Mouse (Mus musculus): ENCODE results near the gene Farp1.
"Not testable (repeated sequence)": the region's sequence is repeated elsewhere in the genome, so short reads cannot be mapped to it uniquely, and the experiment has no call there.

Gene Farp1

DNA sequence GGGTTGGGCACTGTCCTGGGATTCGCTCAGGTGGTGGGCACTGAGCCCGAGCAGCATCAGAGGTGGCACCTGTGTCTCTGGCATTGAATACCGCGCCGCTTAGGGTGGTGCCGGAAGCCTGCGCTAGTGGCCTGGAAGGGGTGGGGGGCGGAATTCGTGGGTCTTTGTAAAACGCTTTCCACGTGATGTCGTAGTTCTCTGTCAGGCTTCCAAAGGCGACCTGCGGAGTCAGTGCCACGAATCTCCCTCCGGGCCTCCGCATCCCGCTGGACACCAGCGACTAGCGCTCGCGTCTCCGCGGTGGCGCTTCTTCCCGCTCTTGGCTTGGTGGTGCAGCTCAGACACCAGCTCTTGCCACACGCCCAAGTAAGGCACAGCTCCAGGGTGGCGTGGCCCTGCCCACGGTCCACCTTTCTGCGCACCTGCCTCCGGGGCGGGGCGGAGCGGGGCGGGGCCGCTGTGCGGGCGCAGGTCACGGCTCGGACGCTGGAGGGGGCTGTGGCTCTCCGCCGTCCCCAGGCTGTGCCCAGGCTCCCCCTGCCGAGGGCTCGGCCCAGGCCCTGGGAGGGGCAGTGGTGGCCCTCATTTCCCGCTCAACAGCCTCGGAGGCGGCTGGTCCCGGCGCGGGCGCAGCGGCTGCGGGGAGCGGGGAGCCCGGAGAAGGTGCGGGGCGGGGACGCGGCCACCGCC, at the start of gene Farp1:
Gene Farp1, plus strand, starts transcription at position 228 of the 690 bp plus-strand sequence.
- DNase-seq (ENCODE audit: low read depth, low spot score), result no peak

- DNase-seq (ENCODE audit: low read depth, low spot score), result no peak
These were observed 45.9 kb upstream of the Farp1 start for GRCm38 (mm10) chr14:120989126-120989525.

- no peak for DNase-seq (ENCODE audit: low read depth, low spot score)
These were observed 37.3 kb upstream of the Farp1 start for GRCm38 (mm10) chr14:120997686-120998085.

GRCm38 (mm10) chr14:121000561-121001340, 34.2 kb upstream of the Farp1 start:
- no peak for DNase-seq (ENCODE audit: low read depth, low spot score)

DNA sequence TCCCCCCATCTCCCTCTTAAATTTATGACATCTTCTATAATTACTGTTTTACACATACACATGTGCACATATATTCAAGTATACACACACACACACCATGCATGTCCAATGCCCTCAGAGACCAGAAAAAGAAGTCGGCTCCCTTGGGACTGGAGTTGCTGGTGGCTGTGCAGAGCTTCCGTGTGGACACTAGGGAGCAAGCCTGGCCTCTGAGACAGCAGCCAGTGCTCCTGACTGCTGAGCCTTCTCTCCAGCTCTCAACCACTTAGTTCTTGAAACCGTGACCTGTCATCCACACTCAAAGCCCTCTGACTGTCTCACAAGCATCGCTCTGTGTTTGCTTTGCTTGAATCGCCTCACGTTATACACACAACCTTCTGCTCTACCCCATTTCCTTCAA, 29.4 kb upstream of the Farp1 start:
- DNase-seq (ENCODE audit: low read depth, low spot score), result no peak

- DNase-seq (ENCODE audit: low read depth, low spot score), result no peak
These were observed 29.0 kb upstream of the Farp1 start for GRCm38 (mm10) chr14:121006021-121006420.

DNA sequence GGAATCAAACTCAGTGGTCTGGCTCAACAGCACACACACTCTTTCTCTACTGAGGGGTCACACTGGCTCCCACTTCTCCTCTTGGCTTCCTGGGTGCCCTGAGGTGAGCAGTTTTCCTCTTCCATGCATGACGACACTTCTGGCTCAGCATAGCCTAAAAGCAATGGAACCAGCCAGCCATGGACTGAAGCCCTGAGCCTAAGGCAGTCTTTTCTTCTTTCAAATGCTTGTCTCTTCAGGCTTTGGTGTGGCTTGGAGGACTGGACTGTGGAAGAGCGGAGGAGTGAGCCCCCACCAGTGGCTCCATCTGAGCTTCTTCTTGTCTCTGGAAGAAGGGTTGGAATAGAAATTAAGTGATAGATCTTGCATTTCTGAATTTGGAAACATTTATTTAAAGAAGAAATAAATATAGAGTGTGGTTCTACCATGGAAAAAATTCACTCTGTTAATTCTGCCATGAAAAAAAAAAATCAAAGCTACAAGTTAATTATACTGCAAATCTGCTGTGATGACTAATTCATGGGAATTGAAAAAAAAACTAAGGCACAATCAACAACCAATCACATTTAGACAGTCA, 19.8 kb upstream of the Farp1 start:
- no peak for DNase-seq (ENCODE audit: low read depth, low spot score)

DNA sequence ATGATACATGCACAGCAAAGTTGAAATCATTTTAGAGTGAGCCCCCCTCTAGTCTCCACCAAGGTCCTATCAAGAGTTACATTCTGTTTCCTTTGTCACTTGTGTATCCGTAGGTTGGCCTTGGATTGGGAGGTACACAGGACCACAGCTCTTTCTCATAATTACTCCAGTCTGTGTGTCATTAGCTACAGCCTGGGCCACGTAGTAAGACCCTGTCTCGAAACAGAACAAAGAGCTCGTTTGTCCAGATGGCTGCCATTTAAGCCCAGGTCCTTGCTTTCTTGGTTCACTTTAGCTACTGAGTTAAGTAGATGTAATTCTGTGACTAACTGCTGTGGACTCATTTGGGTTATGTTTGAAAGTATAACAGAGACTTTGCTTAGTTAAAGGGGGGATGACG, 12.6 kb upstream of the Farp1 start:
- no peak for DNase-seq (ENCODE audit: low read depth, low spot score)

DNA sequence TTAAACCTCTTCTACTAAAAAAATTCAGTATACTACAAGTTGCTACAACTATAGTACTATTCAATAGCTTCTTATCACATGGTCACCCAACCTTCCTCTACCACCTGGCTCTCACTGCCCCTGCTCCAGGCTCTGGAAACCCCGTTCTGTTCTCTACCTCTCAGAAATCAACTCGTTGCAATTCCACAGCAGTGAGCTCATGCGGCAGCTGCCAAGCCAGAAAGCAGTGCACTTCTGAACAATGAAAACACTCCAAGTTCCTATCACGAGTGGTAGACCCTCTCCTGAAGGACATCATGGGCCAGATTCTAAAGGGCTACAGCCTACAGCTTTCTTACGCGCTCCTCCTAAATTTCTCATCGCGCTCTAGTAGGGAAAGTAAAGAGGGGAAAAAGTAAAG, 9.6 kb upstream of the Farp1 start:
- no peak for DNase-seq (ENCODE audit: low read depth, low spot score)

- DNase-seq (ENCODE audit: low read depth, low spot score), result no peak
These were observed 3.6 kb upstream of the Farp1 start for GRCm38 (mm10) chr14:121031396-121031795.

GRCm38 (mm10) chr14:121034525-121034924, 475 bp upstream of the Farp1 start:
- DNase-seq (ENCODE audit: low read depth, low spot score), result no peak

- DNase-seq (ENCODE audit: low read depth, low spot score), result no peak
These were observed 868 bp downstream of the Farp1 start for GRCm38 (mm10) chr14:121035663-121036473.

DNA sequence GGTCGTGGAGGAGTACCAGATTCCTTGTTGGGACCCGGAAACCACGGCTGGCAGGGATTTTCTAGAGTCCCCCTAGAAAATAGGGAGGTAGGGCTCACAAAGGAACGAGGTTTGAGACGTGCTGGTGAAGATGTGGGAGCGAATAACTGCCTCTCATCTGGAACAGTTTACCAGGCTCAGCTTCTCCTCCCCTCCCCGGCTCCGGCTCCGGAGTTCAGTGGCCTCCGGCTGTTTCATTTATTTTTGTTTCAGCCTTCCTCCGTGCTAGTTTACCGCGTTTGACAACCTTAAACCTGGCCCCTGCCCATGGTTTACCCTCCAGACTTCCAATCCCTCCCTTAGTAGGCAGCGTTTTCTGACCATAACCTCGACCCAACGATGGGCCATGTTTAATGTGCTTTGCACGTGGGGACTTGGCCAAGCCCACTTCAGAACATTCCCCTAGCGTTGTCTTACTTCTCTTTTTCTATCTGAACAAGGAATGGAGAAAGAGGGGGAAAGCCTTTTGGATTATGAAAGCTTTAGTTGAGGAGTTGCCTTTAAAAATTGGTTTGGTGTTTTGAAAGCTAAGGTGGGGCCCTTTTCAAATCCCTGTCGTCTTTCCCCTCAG, 1.7 kb downstream of the Farp1 start:
- DNase-seq (ENCODE audit: low read depth, low spot score), result no peak

GRCm38 (mm10) chr14:121037276-121037675, 2.3 kb downstream of the Farp1 start:
- DNase-seq (ENCODE audit: low read depth, low spot score), result no peak

DNA sequence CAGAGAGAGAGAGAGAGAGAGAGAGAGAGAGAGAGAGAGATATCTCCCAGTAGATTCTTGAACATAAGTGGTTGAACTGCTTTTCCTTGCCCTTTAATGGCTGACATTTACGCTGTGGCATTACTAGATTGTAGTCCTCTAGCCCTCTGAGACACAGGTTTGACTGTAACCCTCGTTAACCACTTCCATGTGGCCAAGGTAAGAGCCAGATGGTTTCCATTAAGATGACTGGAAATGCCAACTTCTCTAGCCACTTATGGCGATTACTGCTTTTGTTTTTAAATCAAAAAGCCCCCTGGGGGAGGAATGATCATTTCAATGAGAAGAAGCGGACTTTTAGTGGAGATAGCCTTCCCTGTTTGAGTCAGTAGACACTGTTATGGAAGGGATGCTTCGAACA, 3.7 kb downstream of the Farp1 start:
- no peak for DNase-seq (ENCODE audit: low read depth, low spot score)

GRCm38 (mm10) chr14:121044145-121044544, 9.1 kb downstream of the Farp1 start:
- DNase-seq (ENCODE audit: low read depth, low spot score), result no peak

- DNase-seq (ENCODE audit: low read depth, low spot score), result no peak
These were observed 11.4 kb downstream of the Farp1 start for GRCm38 (mm10) chr14:121046313-121046961.

- no peak for DNase-seq (ENCODE audit: low read depth, low spot score)
These were observed 12.8 kb downstream of the Farp1 start for GRCm38 (mm10) chr14:121047780-121048179.

- not testable (repeated sequence) for DNase-seq (ENCODE audit: low read depth, low spot score)
These were observed 16.0 kb downstream of the Farp1 start for GRCm38 (mm10) chr14:121051002-121051401.

- no peak for DNase-seq (ENCODE audit: low read depth, low spot score)
These were observed 18.1 kb downstream of the Farp1 start for GRCm38 (mm10) chr14:121053020-121053518.

GRCm38 (mm10) chr14:121054062-121054461, 19.1 kb downstream of the Farp1 start:
- DNase-seq (ENCODE audit: low read depth, low spot score), result no peak
